8 mouse cellular contexts compared by ENCODE assay signal in genomic region chr1:155812581-155813499, GRCm38 (mm10). TPM values are rescaled to one million over a fixed set of nuclear protein-coding genes. Genes with fewer than 3 reads are reported as not detected.
DNase-seq lines count a peak whose midpoint lies in the region; ATAC-seq lines count a peak whose summit lies in the region.

Qsox1 (minus strand) TSS chr1:155812889.

- intact Hi-C loops in gastrocnemius, postnatal 14 days (cut with DNase I; ENCODE audit: low total_unique reads), result no loop called here
- intact Hi-C loops in left cerebral cortex, postnatal 10 days (cut with DNase I), result no loop called here

- peak; percentile 98 for ATAC-seq in inflammation-experienced regulatory T-cells, adult 6 months
- ATAC-seq in megakaryocyte-erythroid progenitor cell, adult 5-6 weeks (replicated peaks; ENCODE audit: low FRiP score, low TSS enrichment, poor library complexity, severe bottlenecking), result peak; percentile 94

- DNase-seq in adipocyte (ENCODE audit: low spot score), result peak; percentile 86
- DNase-seq in embryo, embryonic 10 days (ENCODE audit: low spot score), result peak; percentile 86
- peak; percentile 84 for DNase-seq in gastrocnemius, postnatal 14 days
- DNase-seq in left cerebral cortex, postnatal 10 days (ENCODE audit: extremely low spot score in 1 of 2, low spot score in 2 of 2), result peak; percentile 63 to 90
- DNase-seq in right cerebral cortex, postnatal 25 days, result peak; percentile 84
- DNase-seq in urinary bladder, postnatal 4 days (ENCODE audit: low spot score in 2 of 2), result peak; percentile 82 to 84

RNA-seq across cellular contexts. Expression of gene Qsox1, which starts in this region (rescaled TPM):
- total RNA-seq in gastrocnemius, postnatal 14 days (2021), result 10 to 100 TPM; 32.3 to 33.3 TPM
- polyA plus RNA-seq in inflammation-experienced regulatory T-cells, adult 6 months (2017; shearing (Covaris generic)), result 10 to 100 TPM; 39.2 to 46.8 (median 44.1) TPM
- total RNA-seq in left cerebral cortex, postnatal 10 days (2021), result 10 to 100 TPM; 30.9 to 32.3 TPM
- 16.5 and 16.6 TPM in 2 replicates for total RNA-seq in megakaryocyte-erythroid progenitor cell, adult 5-6 weeks (2014; fragmentation: Nextera tagmentation)
- total RNA-seq in megakaryocyte-erythroid progenitor cell, adult 5-6 weeks (2017), result 22.4 and 32.0 TPM in 2 replicates

Comparison
In these comparisons a context has a peak if more than half of its experiments do, and no peak if none do; other contexts are left out.
1. Peak in every context shown above with its lines: DNase-seq and ATAC-seq.